Mouse (Mus musculus) embryonic facial prominence, embryonic 12.5 days (tissue): ENCODE data around the gene Mrm2. TPM values are rescaled to one million over a fixed set of nuclear protein-coding genes. Genes with fewer than 3 reads are reported as not detected.

Experiments
- ATAC-seq: fragments of 200-750 bp; cut with Nextera tagmentation; 2 replicates; pipeline ENCODE4 v1.8.0; 2017; ENCODE audit not compliant: insufficient number of reproducible peaks, insufficient read depth, low FRiP score, low TSS enrichment
- H3K27ac ChIP-seq: fragments of 300-500 bp; sonication (generic); 2 replicates; pipeline ENCODE4 v1.5.1; 2016; ENCODE audit warnings: mild to moderate bottlenecking
- H3K27me3 ChIP-seq: fragments of 300-500 bp; sonication (generic); 2 replicates; pipeline ENCODE4 v1.6.1; 2016; ENCODE audit warnings: mild to moderate bottlenecking, moderate library complexity
- H3K36me3 ChIP-seq: fragments of 300-500 bp; sonication (generic); 2 replicates; pipeline ENCODE4 v1.6.1; 2016; ENCODE audit warnings: mild to moderate bottlenecking
- H3K4me1 ChIP-seq: fragments of 300-500 bp; sonication (generic); 2 replicates; pipeline ENCODE4 v1.6.1; 2016
- H3K4me2 ChIP-seq: fragments of 300-500 bp; sonication (generic); replicated peaks from 2 replicates; pipeline ENCODE4 v1.6.1; 2016; ENCODE audit warnings: mild to moderate bottlenecking, moderate library complexity
- H3K4me3 ChIP-seq: fragments of 300-500 bp; sonication (generic); 2 replicates; pipeline ENCODE4 v1.5.1; 2016; ENCODE audit warnings: mild to moderate bottlenecking
- H3K9ac ChIP-seq: fragments of 300-500 bp; sonication (generic); 2 replicates; pipeline ENCODE4 v1.6.1; 2016; ENCODE audit warnings: mild to moderate bottlenecking, moderate library complexity
- H3K9me3 ChIP-seq: fragments of 300-500 bp; sonication (generic); 2 replicates; pipeline ENCODE4 v1.6.1; 2016; ENCODE audit warnings: mild to moderate bottlenecking, moderate library complexity
- WGBS: fragments of 180-500 bp; shearing (Covaris S2); methylation state at CpG from one replicate; pipeline ENCODE4 v1.1.7; 2016; 5-methylcytosine and 5-hydroxymethylcytosine counted together
- polyA plus RNA-seq: library from polyadenylated mRNA; unstranded; fragments of >200 nt; fragmentation: Nextera tagmentation; extraction: Ambion mirVana; gene quantifications from 2 replicates; pipeline ENCODE4 v1.2.1, GENCODE M21; 2016

The Mrm2 gene
- polyA plus RNA-seq, 1 experiment from 2014 or later = 24.9 TPM

GRCm38 (mm10) chr5:140292152-140292551 lies 39.5 kb downstream of the Mrm2 start:
- no peak overlapping the region for H3K4me3 ChIP-seq
- H3K4me1 ChIP-seq = no peaks in the 10 kb centered on the region; the same call in 1 of the 2 replicates
- no peak overlapping the region for H3K27ac ChIP-seq
- H3K9ac ChIP-seq = no peak overlapping the region
- H3K4me2 ChIP-seq = no peak overlapping the region
- no peaks in the 10 kb centered on the region for H3K27me3 ChIP-seq
- H3K9me3 ChIP-seq = no peaks in the 10 kb centered on the region
- 82% methylated on average over 1 of the region's 1 CpGs for WGBS
- H3K36me3 ChIP-seq = peaks cover 61% of the 10 kb centered on the region
- ATAC-seq = no peak

GRCm38 (mm10) chr5:140289161-140289560 lies 42.5 kb downstream of the Mrm2 start:
- peaks cover 47% of the 10 kb centered on the region for H3K36me3 ChIP-seq
- no peak overlapping the region for H3K9ac ChIP-seq
- no peaks in the 10 kb centered on the region for H3K27me3 ChIP-seq
- H3K4me2 ChIP-seq = no peak overlapping the region
- H3K4me3 ChIP-seq = no peak overlapping the region
- no peak for ATAC-seq
- 99% methylated on average over 2 of the region's 2 CpGs for WGBS
- H3K4me1 ChIP-seq = no peaks in the 10 kb centered on the region; the same call in 1 of the 2 replicates
- H3K9me3 ChIP-seq = no peaks in the 10 kb centered on the region
- H3K27ac ChIP-seq = no peak overlapping the region

GRCm38 (mm10) chr5:140288287-140288686 lies 43.4 kb downstream of the Mrm2 start:
- H3K9ac ChIP-seq = no peak overlapping the region
- no peaks in the 10 kb centered on the region for H3K27me3 ChIP-seq
- H3K36me3 ChIP-seq = peaks cover 42% of the 10 kb centered on the region
- WGBS = 86% methylated on average over 3 of the region's 3 CpGs
- no peak overlapping the region for H3K4me3 ChIP-seq
- ATAC-seq = no peak
- no peak overlapping the region for H3K27ac ChIP-seq
- no peaks in the 10 kb centered on the region; the same call in 1 of the 2 replicates for H3K4me1 ChIP-seq
- H3K4me2 ChIP-seq = no peak overlapping the region
- no peaks in the 10 kb centered on the region for H3K9me3 ChIP-seq

GRCm38 (mm10) chr5:140284761-140285160 lies 46.9 kb downstream of the Mrm2 start:
- H3K4me1 ChIP-seq = no peaks in the 10 kb centered on the region
- no peaks in the 10 kb centered on the region for H3K9me3 ChIP-seq
- no peak overlapping the region for H3K9ac ChIP-seq
- no peak overlapping the region for H3K4me2 ChIP-seq
- H3K27me3 ChIP-seq = no peaks in the 10 kb centered on the region
- WGBS = 79% methylated on average over 2 of the region's 2 CpGs
- ATAC-seq = no peak
- no peak overlapping the region for H3K27ac ChIP-seq
- H3K4me3 ChIP-seq = no peak overlapping the region
- H3K36me3 ChIP-seq = peaks cover 34% of the 10 kb centered on the region

- Histone ChIP-seq H3K27me3 (no peaks in the 10 kb centered on the region), H3K4me3 (no peak overlapping the region), H3K27ac (no peak overlapping the region), H3K9ac (no peak overlapping the region), H3K4me2 (no peak overlapping the region), H3K36me3 (peaks cover 34% of the 10 kb centered on the region), H3K4me1 (no peaks in the 10 kb centered on the region), H3K9me3 (no peaks in the 10 kb centered on the region)
- 96% methylated on average over 2 of the region's 2 CpGs for WGBS
- ATAC-seq = no peak
Observed at GRCm38 (mm10) chr5:140284011-140284410, 47.7 kb downstream of the Mrm2 start.

GRCm38 (mm10) chr5:140282900-140283299 lies 48.8 kb downstream of the Mrm2 start:
- no peak overlapping the region for H3K27ac ChIP-seq
- H3K4me2 ChIP-seq = no peak overlapping the region
- ATAC-seq = no peak
- no peak overlapping the region for H3K4me3 ChIP-seq
- H3K9ac ChIP-seq = no peak overlapping the region
- H3K27me3 ChIP-seq = no peaks in the 10 kb centered on the region
- no peaks in the 10 kb centered on the region for H3K9me3 ChIP-seq
- 91% methylated on average over 3 of the region's 3 CpGs for WGBS
- no peaks in the 10 kb centered on the region for H3K4me1 ChIP-seq
- H3K36me3 ChIP-seq = peaks cover 30% of the 10 kb centered on the region; the same call in 1 of the 2 replicates

DNA sequence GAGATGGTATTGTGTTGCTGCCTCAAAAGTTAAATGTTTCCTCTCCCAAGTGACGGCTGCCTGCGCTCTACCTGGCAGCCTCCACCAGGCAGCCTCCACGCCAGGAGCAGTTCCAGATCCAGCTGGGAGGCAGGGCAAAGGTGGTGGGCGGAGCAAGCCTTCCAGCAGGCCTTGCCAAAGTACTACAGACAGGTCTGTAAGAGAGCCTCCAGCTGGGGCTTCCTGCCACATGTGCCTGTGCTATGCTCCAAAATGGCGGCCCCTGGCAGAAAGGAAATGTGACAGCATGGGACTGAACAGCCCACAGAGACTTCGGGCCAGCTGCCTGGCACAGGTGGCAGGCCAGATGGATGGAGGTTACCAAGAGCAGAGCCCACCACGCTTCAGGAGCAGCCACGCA lies 49.3 kb downstream of the Mrm2 start:
- Histone ChIP-seq H3K36me3 (peaks cover 30% of the 10 kb centered on the region; the same call in 1 of the 2 replicates), H3K4me2 (no peak overlapping the region), H3K9ac (no peak overlapping the region), H3K27me3 (no peaks in the 10 kb centered on the region), H3K9me3 (no peaks in the 10 kb centered on the region), H3K4me3 (no peak overlapping the region), H3K27ac (no peak overlapping the region), H3K4me1 (no peaks in the 10 kb centered on the region)
- no peak for ATAC-seq
- 71% methylated on average over 8 of the region's 8 CpGs for WGBS

DNA sequence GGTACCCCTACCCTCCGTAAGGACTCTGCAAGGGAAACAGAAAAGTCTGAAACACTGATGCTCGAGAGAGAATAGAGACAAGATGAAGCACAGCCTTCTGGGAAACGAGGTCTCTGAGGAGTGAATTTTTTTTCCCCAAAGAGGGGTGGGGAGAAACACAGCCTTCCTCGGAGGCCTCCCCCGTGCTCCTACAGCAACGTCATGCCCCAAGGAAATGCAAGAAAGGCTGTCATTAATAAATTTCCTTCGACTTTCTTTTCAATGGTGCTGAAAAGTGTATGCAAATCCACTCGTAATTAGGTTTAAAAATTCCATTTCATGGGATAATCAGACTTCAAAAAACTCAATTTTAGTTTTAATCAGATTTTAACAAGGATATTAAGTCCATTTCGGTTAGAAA lies 51.5 kb downstream of the Mrm2 start:
- Histone ChIP-seq H3K36me3 (peaks cover 23% of the 10 kb centered on the region; the same call in 1 of the 2 replicates), H3K9me3 (no peaks in the 10 kb centered on the region), H3K4me2 (no peak overlapping the region), H3K4me3 (no peak overlapping the region), H3K4me1 (no peaks in the 10 kb centered on the region), H3K27ac (no peak overlapping the region), H3K9ac (no peak overlapping the region), H3K27me3 (no peaks in the 10 kb centered on the region)
- WGBS = 78% methylated on average over 9 of the region's 9 CpGs
- ATAC-seq = no peak

Other genes with a start within 250 kb of the Mrm2 start
- gene Mad1l1, start 10.3 kb downstream of the Mrm2 start, polyA plus RNA-seq = 56.3 TPM in 2 replicates
- 48.1 and 50.6 TPM in 2 replicates for gene Nudt1, start 10.2 kb downstream of the Mrm2 start, polyA plus RNA-seq
- gene Snx8, start 57.4 kb upstream of the Mrm2 start, polyA plus RNA-seq = 21.4 and 21.5 TPM in 2 replicates
- 187 and 191 TPM in 2 replicates for gene Eif3b, start 87.4 kb upstream of the Mrm2 start, polyA plus RNA-seq
- 0.05 TPM in 1 of 2 replicates, not detected in the other for gene Gm4869, start 113.7 kb upstream of the Mrm2 start, polyA plus RNA-seq
- gene Chst12, start 173.7 kb upstream of the Mrm2 start, polyA plus RNA-seq = 17.5 and 18.9 TPM in 2 replicates
- gene Grifin, start 233.2 kb upstream of the Mrm2 start, polyA plus RNA-seq = 0.53 and 1.1 TPM in 2 replicates